Mouse (Mus musculus): ENCODE measurements around the gene Osbpl9.

Osbpl9 gene

DNA sequence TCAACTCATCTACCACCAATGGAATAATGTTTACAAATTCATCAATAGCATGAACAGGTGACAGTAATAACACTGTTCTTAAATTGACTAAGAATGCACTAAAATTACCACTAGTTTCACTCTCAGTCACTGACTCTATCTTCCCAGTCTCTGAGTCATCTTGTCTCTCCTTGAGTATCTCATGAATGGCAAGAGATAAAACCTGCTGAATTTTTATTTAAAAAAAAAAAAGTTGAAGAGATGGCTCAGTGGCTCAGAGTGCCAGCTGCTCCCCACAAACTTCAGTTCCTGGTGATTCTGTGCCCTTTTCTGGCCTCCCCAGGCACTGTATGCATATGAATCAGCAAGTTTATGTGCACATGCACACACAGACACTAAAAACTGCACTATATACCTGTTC lies 96.8 kb downstream of the Osbpl9 start:
- DNase-seq (ENCODE audit: low spot score in 2 of 2): no peak

DNA sequence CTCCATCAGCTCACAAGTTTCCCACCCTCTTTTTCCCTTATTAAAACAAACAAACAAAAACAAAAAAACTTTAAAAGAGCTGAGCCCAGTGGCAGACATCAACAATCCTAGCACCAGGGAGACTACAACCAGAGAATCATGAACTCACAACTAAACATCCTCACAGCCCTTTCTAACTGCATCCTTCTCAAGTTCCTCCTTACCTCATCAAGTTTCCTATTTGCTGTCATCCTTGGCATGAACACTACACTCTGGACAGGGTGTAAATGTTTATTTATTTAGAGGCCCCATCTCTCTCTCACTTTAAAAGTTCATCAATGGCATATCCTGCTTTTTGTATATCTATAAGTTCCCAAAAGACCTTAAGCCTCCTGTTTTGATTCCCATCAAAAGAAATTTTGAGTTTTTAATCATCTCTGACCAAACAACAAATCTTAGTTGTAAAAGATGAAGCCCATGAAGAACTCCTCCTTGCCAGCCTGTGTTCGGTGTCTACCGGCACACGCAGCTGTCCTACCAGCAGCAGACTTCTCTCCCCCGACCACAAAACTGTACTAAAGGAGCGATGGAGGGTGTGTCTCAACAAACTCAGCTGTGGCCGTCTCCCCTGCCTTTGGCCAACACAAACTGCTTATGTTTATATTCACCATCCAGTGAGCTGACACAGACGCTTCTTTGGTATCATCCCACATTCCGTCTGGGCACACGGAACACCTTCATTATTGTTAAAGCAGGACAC lies 98.8 kb downstream of the Osbpl9 start:
- no peak for DNase-seq (ENCODE audit: low spot score in 2 of 2)

DNA sequence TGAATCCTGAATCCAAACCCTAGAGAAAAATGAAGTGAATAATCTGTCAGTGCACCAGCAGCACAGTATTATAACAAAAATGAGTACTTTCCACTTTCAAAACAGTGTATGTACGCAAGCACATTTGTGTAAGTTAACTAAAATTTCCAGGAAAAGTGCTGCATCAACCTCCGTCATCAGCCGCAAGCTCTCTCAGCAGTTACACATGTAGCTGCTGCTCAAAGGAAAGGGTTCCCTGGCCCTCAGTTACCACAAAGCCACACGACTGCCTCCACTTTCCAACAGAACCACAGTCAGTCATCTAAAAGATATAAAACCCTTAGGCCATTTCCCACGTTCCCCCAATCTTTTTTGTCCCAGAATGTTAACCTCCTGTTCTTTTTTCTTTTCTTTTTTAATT lies 99.5 kb downstream of the Osbpl9 start:
- DNase-seq (ENCODE audit: low spot score in 2 of 2): no peak

DNA sequence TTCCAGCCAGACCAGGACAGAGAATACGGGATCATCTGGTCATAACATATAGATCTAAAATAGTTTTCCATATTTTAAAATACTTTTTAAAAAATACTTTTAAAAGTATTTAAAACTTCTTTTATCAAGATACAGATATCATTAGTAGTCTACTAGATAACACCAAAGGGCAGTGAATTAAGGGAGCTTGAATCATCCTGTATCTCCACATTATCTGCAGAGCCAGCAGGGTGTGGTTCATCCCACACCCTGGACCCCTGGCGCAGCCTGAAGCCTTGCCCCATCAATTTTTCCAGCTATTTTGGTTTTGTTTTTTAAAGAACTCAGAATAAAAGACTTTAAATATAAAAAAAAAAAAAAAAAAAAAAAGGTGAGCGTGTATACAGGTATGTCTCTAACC lies 103.2 kb downstream of the Osbpl9 start:
- no peak for DNase-seq (ENCODE audit: low spot score in 2 of 2)

- no peak for DNase-seq (ENCODE audit: low spot score in 2 of 2)
Measured at GRCm38 (mm10) chr4:109094269-109094668, 107.8 kb downstream of the Osbpl9 start.

DNA sequence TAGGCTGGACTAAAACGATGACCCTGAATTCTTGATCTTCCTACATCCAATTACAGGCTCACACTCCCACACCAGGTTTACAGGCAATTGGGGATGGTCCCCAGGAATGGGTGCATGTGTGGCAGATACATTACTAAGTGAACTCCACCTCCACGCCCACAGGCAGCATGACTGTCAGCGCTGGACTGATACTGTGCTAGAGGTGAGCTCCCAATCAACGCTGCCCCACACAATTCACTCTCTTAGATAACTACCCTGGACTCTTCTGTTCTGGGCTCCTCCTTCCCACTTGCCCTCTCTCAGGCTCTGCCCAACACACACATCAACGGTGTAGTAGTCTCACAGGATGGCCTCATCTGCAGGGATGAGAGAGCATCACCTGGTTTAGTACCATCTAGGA lies 109.7 kb downstream of the Osbpl9 start:
- no peak for DNase-seq (ENCODE audit: low spot score in 2 of 2)

GRCm38 (mm10) chr4:109091241-109091777 lies 110.8 kb downstream of the Osbpl9 start:
- no peak for DNase-seq (ENCODE audit: low spot score in 2 of 2)

DNA sequence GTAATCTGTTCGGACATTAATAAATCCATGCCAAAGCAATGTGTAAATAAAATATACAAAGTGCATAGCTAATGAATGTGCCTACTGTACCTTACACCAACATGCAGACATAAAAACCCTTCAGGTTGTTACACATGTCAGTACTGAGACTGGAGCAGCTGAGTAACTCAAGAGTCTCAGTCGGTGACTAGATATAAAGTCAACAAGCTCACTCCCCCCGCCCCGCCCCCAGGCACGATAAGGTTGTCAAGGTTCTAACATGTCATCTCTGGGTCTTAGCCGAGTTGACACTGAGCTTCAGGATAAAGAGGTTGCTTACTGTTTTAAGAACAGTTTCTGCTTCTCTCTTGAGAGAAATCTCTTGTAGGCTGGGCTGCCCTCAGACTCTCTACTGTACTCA lies 112.1 kb downstream of the Osbpl9 start:
- DNase-seq (ENCODE audit: low spot score in 2 of 2): no peak

- no peak for DNase-seq (ENCODE audit: low spot score in 2 of 2)
Measured at GRCm38 (mm10) chr4:109089171-109089570, 112.9 kb downstream of the Osbpl9 start.

DNA sequence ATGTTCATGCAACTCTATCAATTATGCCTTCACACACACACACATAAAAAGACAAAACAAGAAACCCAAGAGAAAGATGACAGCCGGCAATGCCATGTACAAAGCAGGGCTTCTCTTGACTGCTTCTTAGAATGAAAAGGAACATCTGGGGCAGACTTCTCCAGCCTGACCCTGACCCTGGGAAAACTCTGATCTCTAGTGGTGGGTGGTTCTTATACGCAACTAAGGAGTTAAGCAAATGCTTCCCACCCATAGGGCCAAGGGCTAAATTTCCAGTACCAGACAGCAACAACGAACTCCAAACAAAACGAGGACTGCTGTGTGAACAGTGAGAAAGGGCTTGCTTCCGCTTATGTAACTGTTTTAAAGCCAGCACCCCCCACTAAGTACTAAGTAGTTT lies 122.0 kb downstream of the Osbpl9 start:
- DNase-seq (ENCODE audit: low spot score in 2 of 2): no peak

GRCm38 (mm10) chr4:109079676-109080075 lies 122.4 kb downstream of the Osbpl9 start:
- peak in 1 of 2 experiments; percentile 22 for DNase-seq (ENCODE audit: low spot score in 2 of 2)

DNA sequence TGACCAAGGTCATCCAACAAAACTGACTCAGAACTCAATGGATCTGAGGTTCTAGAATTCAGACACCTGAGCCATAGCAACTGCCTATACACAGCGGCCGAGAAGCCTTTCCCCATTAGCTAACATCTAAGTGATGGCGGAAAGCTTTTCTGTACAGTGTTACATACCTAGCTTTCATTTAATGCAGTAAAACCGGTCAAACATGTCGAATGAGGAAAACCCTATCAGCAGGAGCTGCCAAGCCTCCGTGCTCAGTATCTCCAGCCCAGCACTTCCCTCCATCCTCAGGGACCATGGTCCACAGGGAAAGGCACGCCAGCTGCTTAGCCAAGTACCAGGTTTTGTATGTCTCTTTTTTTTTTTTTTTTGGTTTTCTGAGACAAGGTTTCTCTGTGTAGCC lies 123.1 kb downstream of the Osbpl9 start:
- DNase-seq (ENCODE audit: low spot score in 2 of 2): no peak

DNA sequence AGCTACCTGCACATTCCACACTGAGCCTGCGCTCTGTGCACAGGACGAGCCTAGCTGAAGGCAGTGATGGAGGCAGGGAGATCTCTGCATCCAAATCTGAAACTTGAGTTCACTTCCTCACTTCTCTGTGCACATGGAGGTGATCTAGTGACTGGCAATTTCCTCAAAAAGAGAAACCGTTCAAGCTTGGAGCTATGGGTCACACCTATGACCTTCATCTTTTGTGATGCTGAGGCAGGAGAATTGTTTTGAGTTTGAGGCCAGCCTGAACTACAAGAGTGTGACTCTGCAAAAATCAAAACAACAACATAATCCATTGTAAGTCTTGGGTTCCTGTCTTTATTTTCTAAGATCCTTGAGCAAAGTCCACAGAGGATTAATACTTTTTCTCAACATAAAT lies 128.8 kb downstream of the Osbpl9 start:
- DNase-seq (ENCODE audit: low spot score in 2 of 2): no peak

GRCm38 (mm10) chr4:109072891-109073290 lies 129.2 kb downstream of the Osbpl9 start:
- no peak for DNase-seq (ENCODE audit: low spot score in 2 of 2)

DNA sequence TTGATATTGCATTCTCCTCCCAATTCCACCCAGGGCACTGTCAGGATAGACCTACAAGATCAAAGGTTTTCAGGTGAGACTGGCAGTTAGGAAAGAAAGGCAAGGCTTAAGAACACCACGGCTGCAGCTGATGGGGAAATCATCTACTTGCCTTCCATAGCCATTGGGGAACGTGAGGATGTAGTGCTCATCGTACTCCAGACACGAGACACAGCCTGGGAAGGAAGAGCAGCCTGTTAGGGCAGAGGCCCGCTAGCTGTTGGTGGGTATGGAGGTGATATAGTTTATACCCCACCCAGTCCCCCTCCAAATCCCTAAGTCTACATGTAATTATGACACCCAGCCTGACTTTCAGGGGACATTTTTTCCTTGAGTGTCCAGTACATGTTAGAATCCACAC lies 136.4 kb downstream of the Osbpl9 start:
- no peak for DNase-seq (ENCODE audit: low spot score in 2 of 2)

DNA sequence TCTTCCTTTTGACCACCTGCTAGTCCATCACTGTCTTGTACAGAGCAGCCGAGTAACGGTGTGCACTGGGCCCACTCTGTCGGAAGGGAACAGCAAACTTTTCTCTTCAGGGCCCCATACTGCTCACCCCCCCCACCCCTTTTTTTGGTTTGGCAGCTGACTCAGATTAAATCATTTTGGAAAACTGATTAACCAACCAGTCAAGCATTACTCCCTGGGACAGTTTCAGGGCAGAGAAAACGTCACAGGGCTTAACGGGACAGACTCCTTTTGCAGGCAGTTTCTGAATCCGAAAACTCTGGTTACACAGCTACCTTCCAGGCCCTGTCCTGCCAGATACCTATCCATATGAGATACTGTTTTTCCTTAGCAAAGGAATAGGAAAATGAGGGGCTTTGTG lies 137.1 kb downstream of the Osbpl9 start:
- DNase-seq (ENCODE audit: low spot score in 2 of 2): no peak

DNA sequence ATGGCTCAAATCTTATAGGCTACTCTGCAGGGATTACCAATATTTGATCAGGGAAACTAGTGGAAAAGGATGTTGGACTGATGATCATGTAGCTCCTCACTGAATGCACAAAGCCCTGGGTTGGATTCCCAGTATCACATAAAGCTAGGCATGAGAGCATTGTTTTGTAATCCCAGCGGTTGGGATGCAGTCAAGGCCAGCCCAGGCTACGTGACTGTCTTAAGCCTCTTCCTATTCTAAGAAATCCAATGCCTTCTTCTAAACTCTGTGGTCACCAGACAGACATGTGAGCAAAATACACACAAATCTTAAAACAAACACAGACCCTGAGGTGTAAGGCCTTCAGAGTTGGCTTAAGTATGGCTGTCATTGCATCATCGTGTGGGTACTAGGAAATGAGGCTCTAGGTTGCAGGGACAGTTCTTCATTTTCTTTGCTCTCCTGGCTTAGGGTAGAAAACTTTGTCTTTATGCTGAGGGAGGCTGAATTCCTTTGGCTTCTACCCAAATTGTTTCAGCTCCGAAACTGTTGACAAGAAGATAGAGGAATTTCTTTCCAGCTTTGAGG lies 142.7 kb downstream of the Osbpl9 start:
- no peak for DNase-seq (ENCODE audit: low spot score in 2 of 2)

GRCm38 (mm10) chr4:109057640-109058039 lies 144.4 kb downstream of the Osbpl9 start:
- no peak for DNase-seq (ENCODE audit: low spot score in 2 of 2)

DNA sequence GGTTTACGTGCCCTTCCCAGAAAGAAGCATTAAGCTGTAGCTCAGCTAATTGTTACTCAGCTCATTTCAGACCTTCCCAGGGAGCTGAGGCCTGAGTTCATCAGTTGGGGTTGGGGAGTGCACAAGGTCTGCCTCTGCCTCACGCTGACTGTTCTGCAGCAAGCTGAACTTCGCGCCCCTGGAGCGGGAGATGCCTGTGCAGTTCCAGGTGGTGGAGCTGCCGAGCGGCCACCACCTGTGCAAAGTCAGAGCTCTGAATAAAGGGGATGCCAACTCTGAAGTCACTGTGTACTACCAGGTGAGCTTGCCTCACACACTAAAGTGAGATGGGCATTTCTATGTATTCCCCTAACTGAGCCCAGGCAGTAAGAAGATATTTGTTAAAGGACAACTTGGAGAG lies 145.7 kb downstream of the Osbpl9 start:
- DNase-seq (ENCODE audit: low spot score in 2 of 2): no peak

DNA sequence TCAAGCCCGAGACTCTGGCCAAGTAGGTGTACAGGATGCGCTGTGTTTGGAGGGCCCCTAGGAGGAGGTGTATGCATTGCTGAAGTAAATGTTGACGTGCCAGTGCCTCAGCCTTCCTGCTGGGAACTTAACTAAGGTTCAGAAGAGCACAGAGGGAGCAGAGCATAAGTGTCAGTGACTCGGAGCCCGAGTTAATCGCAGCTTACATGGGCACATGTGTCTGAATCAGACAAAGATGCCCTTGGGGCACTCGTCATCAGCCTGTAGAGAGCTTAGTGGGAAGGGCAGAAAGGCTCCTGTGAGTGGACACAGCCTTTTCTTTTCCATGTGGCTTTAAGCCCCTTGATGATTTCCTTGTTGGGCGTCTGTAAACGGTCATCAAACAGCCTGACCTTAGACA lies 148.1 kb downstream of the Osbpl9 start:
- no peak for DNase-seq (ENCODE audit: low spot score in 2 of 2)

GRCm38 (mm10) chr4:109052282-109052681 lies 149.8 kb downstream of the Osbpl9 start:
- no peak for DNase-seq (ENCODE audit: low spot score in 2 of 2)

DNA sequence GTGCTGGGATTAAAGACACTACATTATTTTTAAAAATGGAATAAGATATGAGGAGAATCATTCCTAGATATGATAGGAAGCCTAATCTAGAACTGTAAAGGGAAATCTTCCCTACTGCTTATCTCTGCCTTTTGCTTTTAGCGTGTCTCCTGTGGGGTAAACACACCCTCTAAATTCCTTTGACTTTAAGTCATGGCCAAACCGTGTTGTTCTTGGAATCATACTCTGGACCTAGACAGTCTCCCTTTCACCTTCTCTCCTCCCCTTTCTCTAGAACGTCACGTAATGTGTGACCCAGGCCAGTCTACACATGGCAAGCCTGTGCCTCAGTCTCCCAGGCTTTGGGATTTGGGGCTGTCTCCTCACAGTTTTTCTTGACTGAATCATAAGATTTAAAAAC lies 153.8 kb downstream of the Osbpl9 start:
- no peak for DNase-seq (ENCODE audit: low spot score in 2 of 2)

GRCm38 (mm10) chr4:109043756-109044155 lies 158.3 kb downstream of the Osbpl9 start:
- DNase-seq (ENCODE audit: low spot score in 2 of 2): no peak

- DNase-seq (ENCODE audit: low spot score in 2 of 2): no peak
Measured at GRCm38 (mm10) chr4:109043294-109043693, 158.8 kb downstream of the Osbpl9 start.

Data from spleen, postnatal 10 days (tissue).